Mouse (Mus musculus) lung, postnatal 25 days (tissue): ENCODE measurements around the gene Bcl2.

Experiments used
- DNase-seq: peaks from one replicate; pipeline ENCODE4 v3.0.0; 2022; ENCODE audit warnings: low spot score

Bcl2 gene

DNA sequence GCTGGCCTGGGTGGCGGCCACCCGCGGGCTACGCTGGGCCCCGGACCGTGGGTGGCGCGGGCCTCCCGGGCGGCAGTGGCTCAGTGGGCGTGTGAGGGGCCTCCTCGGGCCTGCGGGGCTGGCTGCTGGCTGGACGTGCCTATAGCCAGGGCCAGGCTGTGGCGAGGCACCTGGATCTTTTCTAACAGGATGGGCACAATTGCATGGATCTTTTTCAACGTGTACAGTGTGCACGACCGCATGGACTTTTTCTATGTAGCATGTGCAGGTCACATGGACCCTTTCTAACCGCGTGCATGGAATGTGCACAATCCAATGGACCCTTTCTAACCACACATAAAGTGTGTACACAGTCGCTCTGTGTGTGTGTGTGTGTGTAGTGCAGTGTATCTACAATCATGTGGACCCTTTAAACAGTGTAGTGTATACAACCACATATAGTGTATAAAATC, 482 bp upstream of the Bcl2 start:
- DNase-seq: no peak

DNA sequence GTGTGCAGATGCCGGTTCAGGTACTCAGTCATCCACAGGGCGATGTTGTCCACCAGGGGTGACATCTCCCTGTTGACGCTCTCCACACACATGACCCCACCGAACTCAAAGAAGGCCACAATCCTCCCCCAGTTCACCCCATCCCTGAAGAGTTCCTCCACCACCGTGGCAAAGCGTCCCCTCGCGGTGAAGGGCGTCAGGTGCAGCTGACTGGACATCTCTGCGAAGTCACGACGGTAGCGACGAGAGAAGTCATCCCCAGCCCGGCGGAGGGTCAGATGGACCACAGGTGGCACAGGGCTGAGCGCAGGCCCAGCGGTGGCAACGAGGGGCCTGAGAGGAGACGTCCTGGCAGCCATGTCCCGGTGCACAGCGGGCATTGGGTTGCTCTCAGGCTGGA, 1.7 kb downstream of the Bcl2 start:
- DNase-seq: peak; percentile 59

- DNase-seq: no peak
Measured at GRCm38 (mm10) chr1:106711356-106712125, 2.5 kb downstream of the Bcl2 start.

DNA sequence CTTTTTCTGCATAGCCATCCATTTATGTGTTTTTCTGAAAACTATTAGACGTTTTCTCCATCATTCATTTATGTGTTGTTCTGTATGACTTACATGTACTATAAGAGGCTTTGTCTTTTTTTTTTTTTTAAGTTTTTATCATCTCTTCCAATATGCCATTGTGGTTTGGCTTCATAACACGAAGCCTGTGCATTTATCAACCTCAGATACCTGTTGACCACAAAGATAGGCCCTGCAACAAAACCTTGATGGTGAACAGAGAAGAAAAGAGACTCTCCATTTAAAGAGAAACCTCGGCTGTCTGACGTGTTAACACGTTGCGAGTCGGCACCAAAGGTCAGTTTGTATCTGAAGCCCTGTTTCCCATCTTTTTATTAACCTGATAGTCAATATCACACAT, 3.9 kb downstream of the Bcl2 start:
- no peak for DNase-seq

DNA sequence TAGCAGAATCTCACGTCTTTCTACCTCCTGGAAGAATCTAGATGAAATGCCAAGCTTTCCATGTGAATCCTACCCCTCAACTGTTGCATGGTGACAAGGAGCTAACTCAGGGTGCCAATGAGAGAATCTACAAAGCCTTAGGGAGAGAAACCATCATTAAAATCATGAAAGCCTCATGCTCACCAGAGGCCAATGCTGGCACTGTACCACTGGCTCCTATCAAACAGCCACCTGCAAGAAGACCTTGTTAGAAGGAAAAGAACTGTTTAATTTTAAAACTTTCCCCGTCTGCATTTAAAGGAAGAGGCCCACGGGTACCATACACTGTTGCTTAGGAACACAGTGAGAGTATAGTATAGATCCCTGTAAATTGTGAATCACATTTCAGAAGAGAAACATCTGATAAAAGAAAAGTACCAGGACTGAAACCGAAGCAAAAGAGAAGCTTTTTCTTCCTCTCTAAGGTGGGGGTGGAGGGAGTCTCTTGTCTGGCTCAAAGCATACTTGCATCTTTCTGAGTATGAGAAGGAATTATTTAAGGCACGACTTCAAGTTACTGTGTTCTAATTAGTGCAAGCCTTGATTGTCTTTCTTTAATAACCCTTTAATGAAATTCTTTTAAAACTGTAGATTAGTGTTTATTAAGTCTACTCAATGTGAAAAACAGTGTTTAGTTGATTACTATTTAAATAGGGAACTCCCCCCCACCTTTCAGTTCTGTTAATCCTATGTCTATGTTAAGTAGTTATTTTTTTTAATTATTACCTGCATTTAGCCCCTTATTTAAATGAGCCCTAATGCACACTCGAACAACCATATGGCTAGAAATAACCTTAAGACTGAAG, 6.8 kb downstream of the Bcl2 start:
- no peak for DNase-seq

- no peak for DNase-seq
Measured at GRCm38 (mm10) chr1:106703183-106703582, 10.9 kb downstream of the Bcl2 start.

GRCm38 (mm10) chr1:106702471-106703175, 11.5 kb downstream of the Bcl2 start:
- no peak for DNase-seq

- DNase-seq: no peak
Measured at GRCm38 (mm10) chr1:106700520-106701114, 13.5 kb downstream of the Bcl2 start.

- no peak for DNase-seq
Measured at GRCm38 (mm10) chr1:106696472-106696871, 17.6 kb downstream of the Bcl2 start.

DNA sequence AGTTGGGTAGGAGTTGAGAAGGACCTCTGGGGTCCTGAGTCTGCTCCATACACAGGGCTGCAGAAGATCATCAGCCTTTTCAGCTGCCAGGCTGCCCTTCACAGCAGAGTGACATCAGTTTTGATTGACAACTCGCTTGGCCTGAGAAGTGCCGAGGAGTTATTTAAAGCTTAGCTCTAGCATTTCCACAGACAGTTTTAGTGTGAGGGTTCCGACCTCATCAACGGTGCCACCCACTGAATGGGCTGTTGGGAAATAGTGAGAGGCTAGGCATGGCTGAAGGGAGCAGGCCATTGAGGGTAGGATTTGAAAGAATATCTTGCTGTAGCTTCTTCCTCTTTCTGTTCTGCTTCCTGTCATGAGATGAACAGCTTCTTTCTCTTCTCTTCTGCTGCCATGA, 18.4 kb downstream of the Bcl2 start:
- DNase-seq: no peak

- no peak for DNase-seq
Measured at GRCm38 (mm10) chr1:106694316-106694715, 19.8 kb downstream of the Bcl2 start.

GRCm38 (mm10) chr1:106692599-106692998, 21.5 kb downstream of the Bcl2 start:
- no peak for DNase-seq

- DNase-seq: no peak
Measured at GRCm38 (mm10) chr1:106690887-106691286, 23.2 kb downstream of the Bcl2 start.

- no peak for DNase-seq
Measured at GRCm38 (mm10) chr1:106688161-106688516, 25.9 kb downstream of the Bcl2 start.

- no peak for DNase-seq
Measured at GRCm38 (mm10) chr1:106687435-106688160, 26.5 kb downstream of the Bcl2 start.

DNA sequence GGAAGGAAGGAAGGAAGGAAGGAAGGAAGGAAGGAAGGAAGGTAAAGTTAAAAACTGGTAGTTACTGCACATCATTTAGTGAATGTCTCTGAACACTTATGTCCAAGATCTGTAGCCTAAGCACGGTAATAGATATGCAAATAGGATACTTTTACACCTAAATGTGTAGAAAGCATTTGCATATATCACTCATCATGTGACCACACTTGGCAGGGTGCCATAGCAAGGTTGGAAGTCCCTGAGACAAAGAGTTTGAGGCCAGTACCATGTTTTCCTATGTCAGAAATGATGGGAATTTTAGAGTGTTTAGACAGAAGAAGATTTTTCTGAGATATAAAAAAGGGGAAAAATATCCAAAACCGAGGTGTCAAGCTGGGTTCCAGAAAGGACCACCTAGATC, 28.4 kb downstream of the Bcl2 start:
- no peak for DNase-seq

- DNase-seq: no peak
Measured at GRCm38 (mm10) chr1:106684546-106684945, 29.5 kb downstream of the Bcl2 start.

GRCm38 (mm10) chr1:106682829-106683228, 31.2 kb downstream of the Bcl2 start:
- no peak for DNase-seq

DNA sequence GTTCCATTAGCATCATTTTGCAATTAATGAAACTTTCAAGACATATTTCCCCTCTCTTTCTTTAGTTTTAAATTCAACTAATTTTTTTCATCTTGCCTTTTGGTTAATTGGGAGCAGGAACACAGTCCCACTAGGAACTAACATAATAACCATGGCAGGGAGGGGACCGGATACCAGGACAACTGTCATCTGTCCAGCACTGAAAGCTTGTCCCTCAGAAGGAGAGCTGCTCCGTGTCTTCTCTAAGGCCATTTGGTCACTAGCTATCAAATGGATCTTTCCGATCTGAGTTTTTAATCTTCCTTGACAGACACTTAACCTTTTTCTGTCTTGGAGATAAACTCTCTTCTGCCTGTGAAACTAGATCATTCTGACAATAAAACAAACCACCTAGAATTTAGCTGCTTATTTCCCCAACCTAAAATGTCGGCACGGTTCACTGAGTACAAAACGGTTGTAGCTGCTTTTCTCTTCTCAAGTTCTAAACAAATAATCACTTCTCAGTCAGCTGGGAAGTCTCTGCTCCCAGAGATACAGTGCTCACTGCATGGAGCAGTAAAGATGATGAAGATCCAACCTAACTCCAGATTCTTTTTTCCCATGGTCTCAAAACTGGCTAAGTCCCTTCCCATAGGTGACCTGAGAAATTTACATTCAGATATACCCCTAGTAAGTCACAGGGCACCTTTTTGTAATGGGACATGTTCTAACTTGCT, 34.1 kb downstream of the Bcl2 start:
- DNase-seq: no peak

GRCm38 (mm10) chr1:106678060-106678478, 36.0 kb downstream of the Bcl2 start:
- no peak for DNase-seq
